Mouse (Mus musculus) heart, embryonic 15.5 days (tissue): Measurements from ENCODE around the gene Emid1. TPM values are rescaled to one million over a fixed set of nuclear protein-coding genes. Genes with fewer than 3 reads are reported as not detected.

Experiments used
- ATAC-seq: fragments of 200-750 bp; cut with Nextera tagmentation; replicated peaks from 2 replicates; pipeline ENCODE4 v1.8.0; 2017; ENCODE audit warnings: low read depth, moderate TSS enrichment; ENCODE audit not compliant: insufficient number of reproducible peaks, insufficient read depth, low FRiP score
- H3K27ac ChIP-seq: fragments of 300-500 bp; sonication (generic); 2 replicates; pipeline ENCODE4 v1.5.1; 2015; ENCODE audit warnings: mild to moderate bottlenecking, inconsistent platforms
- H3K27me3 ChIP-seq: fragments of 300-500 bp; sonication (generic); 2 replicates; pipeline ENCODE4 v1.6.1; 2015; ENCODE audit warnings: inconsistent platforms
- H3K36me3 ChIP-seq: fragments of 300-500 bp; sonication (generic); 2 replicates; pipeline ENCODE4 v1.6.1; 2015; ENCODE audit warnings: mild to moderate bottlenecking, inconsistent platforms
- H3K4me1 ChIP-seq: fragments of 300-500 bp; sonication (generic); replicated peaks from 2 replicates; pipeline ENCODE4 v1.6.1; 2015; ENCODE audit warnings: inconsistent platforms
- H3K4me2 ChIP-seq: fragments of 300-500 bp; sonication (generic); 2 replicates; pipeline ENCODE4 v1.6.1; 2015; ENCODE audit warnings: inconsistent platforms, mild to moderate bottlenecking, moderate library complexity
- H3K4me3 ChIP-seq: fragments of 300-500 bp; sonication (generic); 2 replicates; pipeline ENCODE4 v1.5.1; 2015; ENCODE audit warnings: mild to moderate bottlenecking, inconsistent platforms
- H3K9ac ChIP-seq: fragments of 300-500 bp; sonication (generic); 2 replicates; pipeline ENCODE4 v1.6.1; 2015; ENCODE audit warnings: mild to moderate bottlenecking, inconsistent platforms
- H3K9me3 ChIP-seq: fragments of 300-500 bp; sonication (generic); replicated peaks from 2 replicates; pipeline ENCODE4 v1.6.1; 2016; ENCODE audit warnings: inconsistent platforms
- WGBS: fragments of 180-500 bp; shearing (Covaris S2); methylation state at CpG from one replicate; pipeline ENCODE4 v1.1.7; 2015; ENCODE audit warnings: mixed read lengths; 5-methylcytosine and 5-hydroxymethylcytosine counted together
- polyA plus RNA-seq: library from polyadenylated mRNA; unstranded; fragments of >200 nt; fragmentation: Nextera tagmentation; extraction: Ambion mirVana; gene quantifications from 2 replicates; pipeline ENCODE4 v1.2.1, GENCODE M21; 2015

Gene Emid1
- 6.5 and 14.6 TPM in 2 replicates for polyA plus RNA-seq

- Histone ChIP-seq H3K36me3 (no peaks in the 10 kb centered on the region), H3K9ac (peak within 1 kb of the TSS; percentile 62), H3K4me3 (peak within 1 kb of the TSS; percentile 60), H3K27me3 (peaks cover 11% of the 10 kb centered on the region), H3K9me3 (no peaks in the 10 kb centered on the region), H3K4me2 (peak within 1 kb of the TSS; percentile 95), H3K4me1 (peaks cover 42% of the 10 kb centered on the region), H3K27ac (no peak within 1 kb of the TSS)
- WGBS, result 2% methylated on average over 49 of the region's 53 CpGs
- ATAC-seq, result no peak; the same call in 1 of the 2 replicates
These were observed at the start of gene Emid1 for GRCm38 (mm10) chr11:5151680-5152337. Gene Emid1 (minus strand): TSS chr11:5152257.

GRCm38 (mm10) chr11:5199879-5200278, 47.8 kb upstream of the Emid1 start:
- Histone ChIP-seq H3K4me1 (peaks cover 6% of the 10 kb centered on the region; the same call in 1 of the 2 replicates), H3K9ac (no peak overlapping the region), H3K9me3 (no peaks in the 10 kb centered on the region), H3K27me3 (no peaks in the 10 kb centered on the region), H3K27ac (no peak overlapping the region), H3K4me2 (no peak overlapping the region), H3K4me3 (no peak overlapping the region), H3K36me3 (peaks cover 33% of the 10 kb centered on the region; the same call in 1 of the 2 replicates)
- 71% methylated on average over 2 of the region's 2 CpGs for WGBS
- ATAC-seq, result no peak

- peak; percentile 34; the same call in 1 of the 2 replicates for ATAC-seq
- Histone ChIP-seq H3K27me3 (no peaks in the 10 kb centered on the region), H3K4me1 (peaks cover 32% of the 10 kb centered on the region), H3K9me3 (no peaks in the 10 kb centered on the region), H3K4me3 (no peak overlapping the region), H3K27ac (no peak overlapping the region), H3K9ac (no peak overlapping the region), H3K36me3 (peaks cover 28% of the 10 kb centered on the region; the same call in 1 of the 2 replicates), H3K4me2 (no peak overlapping the region)
- WGBS, result 66% methylated on average over 5 of the region's 5 CpGs
These were observed 45.0 kb upstream of the Emid1 start for GRCm38 (mm10) chr11:5197068-5197467.

- Histone ChIP-seq H3K27me3 (no peaks in the 10 kb centered on the region), H3K4me1 (peaks cover 37% of the 10 kb centered on the region), H3K36me3 (peaks cover 28% of the 10 kb centered on the region; the same call in 1 of the 2 replicates), H3K4me2 (no peak overlapping the region), H3K4me3 (no peak overlapping the region), H3K9ac (no peak overlapping the region), H3K9me3 (no peaks in the 10 kb centered on the region), H3K27ac (no peak overlapping the region)
- WGBS, result 68% methylated on average over 7 of the region's 7 CpGs
- ATAC-seq, result no peak
These were observed 44.5 kb upstream of the Emid1 start for GRCm38 (mm10) chr11:5196583-5196982.

GRCm38 (mm10) chr11:5193576-5193881, 41.5 kb upstream of the Emid1 start:
- Histone ChIP-seq H3K27me3 (no peaks in the 10 kb centered on the region), H3K4me2 (no peak overlapping the region), H3K4me1 (peaks cover 47% of the 10 kb centered on the region), H3K9ac (no peak overlapping the region), H3K9me3 (no peaks in the 10 kb centered on the region), H3K27ac (peak overlapping the region; percentile 45), H3K4me3 (no peak overlapping the region), H3K36me3 (peaks cover 9% of the 10 kb centered on the region; the same call in 1 of the 2 replicates)
- ATAC-seq, result no peak
- 6% methylated on average over 1 of the region's 1 CpGs for WGBS

- 63% methylated on average over 8 of the region's 8 CpGs for WGBS
- no peak overlapping the region for H3K4me3 ChIP-seq
- no peak overlapping the region for H3K9ac ChIP-seq
- H3K9me3 ChIP-seq, result no peaks in the 10 kb centered on the region
- peaks cover 47% of the 10 kb centered on the region for H3K4me1 ChIP-seq
- peaks cover 5% of the 10 kb centered on the region; the same call in 1 of the 2 replicates for H3K36me3 ChIP-seq
- H3K27ac ChIP-seq, result peak overlapping the region; percentile 45
- ATAC-seq, result 0 out of 2 replicates have a peak, but pooled peaks have one; percentile 3
- no peak overlapping the region for H3K4me2 ChIP-seq
- H3K27me3 ChIP-seq, result no peaks in the 10 kb centered on the region
These were observed 41.0 kb upstream of the Emid1 start for GRCm38 (mm10) chr11:5192840-5193575.

GRCm38 (mm10) chr11:5192084-5192516, 40.0 kb upstream of the Emid1 start:
- no peak overlapping the region for H3K9ac ChIP-seq
- peak; percentile 40 for ATAC-seq
- peaks cover 44% of the 10 kb centered on the region for H3K4me1 ChIP-seq
- H3K36me3 ChIP-seq, result peaks cover 4% of the 10 kb centered on the region; the same call in 1 of the 2 replicates
- H3K4me3 ChIP-seq, result no peak overlapping the region
- H3K27me3 ChIP-seq, result no peaks in the 10 kb centered on the region
- no peak overlapping the region for H3K4me2 ChIP-seq
- no peaks in the 10 kb centered on the region for H3K9me3 ChIP-seq
- H3K27ac ChIP-seq, result peak overlapping the region; percentile 45
- WGBS, result 25% methylated on average over 9 of the region's 9 CpGs

- H3K27ac ChIP-seq, result no peak overlapping the region
- no peak overlapping the region for H3K4me3 ChIP-seq
- peaks cover 39% of the 10 kb centered on the region for H3K4me1 ChIP-seq
- H3K4me2 ChIP-seq, result no peak overlapping the region
- H3K27me3 ChIP-seq, result no peaks in the 10 kb centered on the region
- H3K36me3 ChIP-seq, result no peaks in the 10 kb centered on the region
- 49% methylated on average over 9 of the region's 9 CpGs for WGBS
- no peaks in the 10 kb centered on the region for H3K9me3 ChIP-seq
- no peak overlapping the region for H3K9ac ChIP-seq
- no peak for ATAC-seq
These were observed 37.3 kb upstream of the Emid1 start for GRCm38 (mm10) chr11:5189239-5189933.

GRCm38 (mm10) chr11:5188170-5188569, 36.1 kb upstream of the Emid1 start:
- H3K36me3 ChIP-seq, result no peaks in the 10 kb centered on the region
- no peak overlapping the region for H3K9ac ChIP-seq
- no peak for ATAC-seq
- H3K4me2 ChIP-seq, result no peak overlapping the region
- H3K4me1 ChIP-seq, result peaks cover 26% of the 10 kb centered on the region
- H3K27ac ChIP-seq, result no peak overlapping the region
- WGBS, result 78% methylated on average over 4 of the region's 4 CpGs
- no peak overlapping the region for H3K4me3 ChIP-seq
- no peaks in the 10 kb centered on the region for H3K9me3 ChIP-seq
- no peaks in the 10 kb centered on the region for H3K27me3 ChIP-seq

- peaks cover 14% of the 10 kb centered on the region for H3K4me1 ChIP-seq
- H3K4me2 ChIP-seq, result no peak overlapping the region
- no peak for ATAC-seq
- H3K9me3 ChIP-seq, result no peaks in the 10 kb centered on the region
- 91% methylated on average over 9 of the region's 9 CpGs for WGBS
- no peaks in the 10 kb centered on the region for H3K27me3 ChIP-seq
- H3K4me3 ChIP-seq, result no peak overlapping the region
- no peak overlapping the region for H3K27ac ChIP-seq
- H3K9ac ChIP-seq, result no peak overlapping the region
- H3K36me3 ChIP-seq, result no peaks in the 10 kb centered on the region
These were observed 32.8 kb upstream of the Emid1 start for GRCm38 (mm10) chr11:5184832-5185231.

GRCm38 (mm10) chr11:5184250-5184649, 32.2 kb upstream of the Emid1 start:
- no peak overlapping the region for H3K4me2 ChIP-seq
- WGBS, result 44% methylated on average over 9 of the region's 9 CpGs
- ATAC-seq, result no peak
- no peaks in the 10 kb centered on the region for H3K36me3 ChIP-seq
- peaks cover 8% of the 10 kb centered on the region for H3K4me1 ChIP-seq
- H3K4me3 ChIP-seq, result no peak overlapping the region
- H3K9ac ChIP-seq, result no peak overlapping the region
- no peaks in the 10 kb centered on the region for H3K27me3 ChIP-seq
- no peaks in the 10 kb centered on the region for H3K9me3 ChIP-seq
- H3K27ac ChIP-seq, result no peak overlapping the region
